Comparison of ENCODE assay signal across 16 mouse cellular contexts in genomic region chr2:69476901-69477300, GRCm38 (mm10).
DNase-seq lines count a peak whose midpoint lies in the region; ATAC-seq and TF ChIP-seq lines count a peak whose summit lies in the region.
"Had no signal": no experiment of that assay in that cellular context is flagged by ENCODE, and none has a peak within 500 bp of the region (broad histone marks: within the 10 kb centered on the region; RNA-seq: fewer than 3 reads in every experiment).

No protein-coding gene starts in this region.

- H3K4me3 ChIP-seq in hindbrain, embryonic 11.5 days (ENCODE audit: low read depth, low read length), result no peak overlapping the region
- H3K4me3 ChIP-seq in hindbrain, embryonic 14.5 days (replicated peaks; ENCODE audit: low read length), result no peak overlapping the region
- no peak overlapping the region for H3K4me3 ChIP-seq in forebrain, postnatal 0 days (ENCODE audit: low read depth, low read length)
- H3K4me3 ChIP-seq: embryonic facial prominence, embryonic 12.5 days; heart, embryonic 13.5 days; left cerebral cortex, adult 2 months; liver, embryonic 12.5 days had no signal

- ATAC-seq in hindbrain, embryonic 11.5 days (ENCODE audit: low FRiP score), result no peak
- ATAC-seq in hindbrain, embryonic 14.5 days (ENCODE audit: low FRiP score), result no peak
- ATAC-seq in forebrain, postnatal 0 days, result peak; percentile 53; the same call in 1 of the 2 replicates
- ATAC-seq: liver, embryonic 12.5 days had no signal

- H3K4me1 ChIP-seq in hindbrain, embryonic 11.5 days (replicated peaks; ENCODE audit: control insufficient read depth, insufficient read depth, low read length), result no peaks in the 10 kb centered on the region
- no peaks in the 10 kb centered on the region for H3K4me1 ChIP-seq in hindbrain, embryonic 14.5 days (replicated peaks; ENCODE audit: control insufficient read depth, insufficient read depth, low read length)
- no peaks in the 10 kb centered on the region for H3K4me1 ChIP-seq in forebrain, postnatal 0 days (ENCODE audit: insufficient read depth)
- H3K4me1 ChIP-seq: embryonic facial prominence, embryonic 12.5 days; liver, embryonic 12.5 days had no signal

- no peaks in the 10 kb centered on the region for H3K36me3 ChIP-seq in hindbrain, embryonic 11.5 days (ENCODE audit: control insufficient read depth, insufficient read depth, low read length)
- no peaks in the 10 kb centered on the region for H3K36me3 ChIP-seq in hindbrain, embryonic 14.5 days (replicated peaks; ENCODE audit: control insufficient read depth, insufficient read depth)
- H3K36me3 ChIP-seq in forebrain, postnatal 0 days (ENCODE audit: insufficient read depth), result no peaks in the 10 kb centered on the region
- H3K36me3 ChIP-seq: embryonic facial prominence, embryonic 12.5 days; heart, embryonic 13.5 days; liver, embryonic 12.5 days had no signal

- H3K27me3 ChIP-seq in hindbrain, embryonic 11.5 days (ENCODE audit: control insufficient read depth, insufficient read depth, low read length), result no peaks in the 10 kb centered on the region
- H3K27me3 ChIP-seq in hindbrain, embryonic 14.5 days (ENCODE audit: control insufficient read depth, insufficient read depth, low read length), result no peaks in the 10 kb centered on the region
- H3K27me3 ChIP-seq in forebrain, postnatal 0 days (ENCODE audit: insufficient read depth, low read length), result no peaks in the 10 kb centered on the region
- H3K27me3 ChIP-seq: embryonic facial prominence, embryonic 12.5 days; liver, embryonic 12.5 days had no signal

- no peak overlapping the region for H3K4me2 ChIP-seq in hindbrain, embryonic 11.5 days (replicated peaks; ENCODE audit: low read depth, low read length)
- no peak overlapping the region for H3K4me2 ChIP-seq in hindbrain, embryonic 14.5 days (replicated peaks)
- H3K4me2 ChIP-seq in forebrain, postnatal 0 days (ENCODE audit: low read depth), result no peak overlapping the region
- H3K4me2 ChIP-seq: embryonic facial prominence, embryonic 12.5 days; heart, embryonic 13.5 days; liver, embryonic 12.5 days had no signal

- no peak overlapping the region for H3K9ac ChIP-seq in hindbrain, embryonic 11.5 days (ENCODE audit: low read depth, low read length)
- no peak overlapping the region for H3K9ac ChIP-seq in hindbrain, embryonic 14.5 days
- H3K9ac ChIP-seq in forebrain, postnatal 0 days, result no peak overlapping the region
- H3K9ac ChIP-seq: embryonic facial prominence, embryonic 12.5 days; heart, embryonic 13.5 days; liver, embryonic 12.5 days had no signal

- TF ChIP-seq CTCF in forebrain, postnatal 0 days (IDR thresholded peaks at IDR 0.05; ENCODE audit: low read depth), result no peak

- peak; percentile 1 for DNase-seq in hindbrain, embryonic 11.5 days (ENCODE audit: low spot score)
- no peak for DNase-seq in hindbrain, embryonic 14.5 days (ENCODE audit: low spot score)
- DNase-seq in forebrain, postnatal 0 days, result peak; percentile 23
- DNase-seq in layer of hippocampus, adult 8-10 months (ENCODE audit: low spot score in 2 of 2), result peak; percentile 54 to 66
- peak; percentile 16 for DNase-seq in retina, postnatal 1 day
- no peak for DNase-seq in ovary, postnatal 36 days (ENCODE audit: low spot score)
- no peak for DNase-seq in embryo, embryonic 10.5 days (ENCODE audit: low spot score)
- DNase-seq: cerebellum, postnatal 36 days; heart, postnatal 36 days; midbrain, embryonic 14.5 days; thymus, adult 18-20 months had no signal

- H3K27ac ChIP-seq in hindbrain, embryonic 11.5 days (ENCODE audit: low read depth, low read length), result no peak overlapping the region
- no peak overlapping the region for H3K27ac ChIP-seq in hindbrain, embryonic 14.5 days
- H3K27ac ChIP-seq in forebrain, postnatal 0 days (ENCODE audit: low read depth, low read length), result no peak overlapping the region
- H3K27ac ChIP-seq: embryonic facial prominence, embryonic 12.5 days; heart, embryonic 13.5 days; kidney, postnatal 0 days; left cerebral cortex, adult 2 months; liver, embryonic 12.5 days had no signal

- 83% methylated on average over 7 of the region's 7 CpGs for WGBS in hindbrain, embryonic 11.5 days
- WGBS in hindbrain, embryonic 14.5 days, result 79% methylated on average over 7 of the region's 7 CpGs
- 75% methylated on average over 7 of the region's 7 CpGs for WGBS in forebrain, postnatal 0 days

- no peaks in the 10 kb centered on the region for H3K9me3 ChIP-seq in hindbrain, embryonic 11.5 days (ENCODE audit: control insufficient read depth, low read length)
- H3K9me3 ChIP-seq in hindbrain, embryonic 14.5 days (ENCODE audit: control insufficient read depth, low read length), result no peaks in the 10 kb centered on the region
- no peaks in the 10 kb centered on the region for H3K9me3 ChIP-seq in forebrain, postnatal 0 days (ENCODE audit: low read length)
- H3K9me3 ChIP-seq: embryonic facial prominence, embryonic 12.5 days; heart, embryonic 13.5 days; liver, embryonic 12.5 days had no signal

Comparison
In these comparisons a context has a peak if more than half of its experiments do, and no peak if none do; other contexts are left out.
1. DNase-seq: peak in hindbrain, embryonic 11.5 days (single experiment), forebrain, postnatal 0 days (single experiment), layer of hippocampus, adult 8-10 months (2 of 2) and retina, postnatal 1 day (single experiment); none in hindbrain, embryonic 14.5 days (single experiment), ovary, postnatal 36 days (single experiment) and embryo, embryonic 10.5 days (single experiment).